Mouse (Mus musculus) heart, postnatal 25 days (tissue): ENCODE results near the gene Ivd. TPM values are rescaled to one million over a fixed set of nuclear protein-coding genes. Genes with fewer than 3 reads are reported as not detected.
A peak's percentile ranks its signal among the peaks of the same experiment; 100 is the strongest.

Experiments
- DNase-seq: peaks from one replicate; pipeline ENCODE4 v3.0.0; 2022; ENCODE audit warnings: low spot score
- intact Hi-C: fragments of 180-260 bp; cut with DNase I; formaldehyde crosslinking; loops from one replicate; pipeline ENCODE4 v1.15.1; 2025
- total RNA-seq, 2 experiments: library from RNA; stranded (reverse); gene quantifications; 2 replicates each; pipeline ENCODE4 v1.2.3; 2021

The Ivd gene
- total RNA-seq, 2 experiments from 2014 or later, result 297 to 304 TPM

DNA sequence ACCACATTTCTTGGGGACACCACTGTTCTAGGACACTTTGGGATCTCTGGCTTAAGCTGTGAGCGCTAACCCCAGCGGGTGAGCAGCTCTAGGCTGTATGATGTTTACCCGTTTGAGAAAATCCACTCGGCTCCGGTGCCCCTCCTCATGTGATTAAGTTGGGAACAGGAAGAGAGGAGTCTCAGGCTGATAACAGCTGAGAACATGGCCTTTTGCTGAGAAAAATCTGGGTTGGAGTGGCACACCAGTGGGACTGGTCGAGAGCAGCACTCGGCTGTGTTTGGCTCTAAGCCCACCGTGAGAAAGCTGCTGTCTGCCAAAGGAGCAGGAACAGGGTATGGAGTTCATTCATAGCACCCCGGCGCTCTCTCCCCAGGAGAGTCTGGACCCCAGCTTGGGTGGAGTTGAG lies 41.6 kb downstream of the Ivd start:
- intact Hi-C loops, result loop anchor here (2.0 kb wide), 1 partner anchor 69 kb away; no protein-coding TSS in a partner anchor
- DNase-seq, result peak; percentile 14

DNA sequence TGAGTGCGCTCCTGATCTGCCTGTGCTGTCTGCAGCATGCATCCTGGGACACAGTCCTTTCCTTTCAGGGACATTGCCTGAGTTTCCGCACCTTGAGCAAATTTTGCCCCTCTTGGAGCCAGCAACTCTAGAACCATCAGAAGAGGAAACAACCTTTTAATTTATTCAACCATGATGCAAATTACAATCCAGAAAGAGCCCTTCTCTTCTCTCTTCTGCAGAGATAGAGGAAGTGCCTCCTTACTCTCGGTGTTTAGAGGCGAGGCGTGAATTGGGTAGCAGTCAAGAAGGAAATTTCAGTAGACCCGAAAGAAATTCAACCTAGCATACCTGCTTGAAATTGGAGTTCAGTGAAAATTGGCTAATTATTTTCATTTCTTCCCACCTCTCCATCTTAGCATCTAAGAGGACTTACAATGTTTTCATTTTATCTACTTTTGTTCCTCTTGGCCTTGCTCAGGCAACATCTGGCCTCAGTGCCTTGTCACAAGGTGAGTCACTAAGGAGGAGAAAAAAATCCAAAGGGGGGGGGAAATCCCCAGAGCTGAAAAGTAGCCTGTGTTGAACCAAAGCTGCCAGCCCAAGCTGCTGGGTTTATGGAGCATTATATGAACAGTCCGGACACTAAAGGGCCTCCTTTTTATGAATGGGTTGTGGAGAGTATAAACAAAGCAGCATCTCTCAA lies 43.8 kb downstream of the Ivd start:
- intact Hi-C loops, result loop anchor here (2.0 kb wide), 1 partner anchor 19 kb away; no protein-coding TSS in a partner anchor
- DNase-seq, result no peak

DNA sequence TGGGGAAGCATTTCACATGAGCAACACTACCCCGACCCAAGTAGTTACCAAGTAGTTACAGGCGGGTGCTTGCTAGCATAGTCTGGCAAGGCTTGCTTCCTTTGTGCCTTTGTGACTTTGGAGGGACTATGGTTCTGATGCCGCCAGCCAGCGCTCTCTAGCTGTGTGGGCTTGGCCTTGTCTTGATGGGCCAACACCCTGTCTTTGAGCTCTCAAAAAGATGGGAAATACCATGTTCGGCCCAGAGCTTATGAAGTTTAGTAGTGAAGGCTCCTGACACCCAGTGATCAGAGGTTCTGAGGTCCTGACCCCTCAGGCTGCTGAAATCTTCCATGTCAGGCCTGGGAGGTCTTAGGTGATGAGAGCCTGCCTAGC lies 44.4 kb downstream of the Ivd start:
- DNase-seq, result no peak
- intact Hi-C loops, result no loop called here

DNA sequence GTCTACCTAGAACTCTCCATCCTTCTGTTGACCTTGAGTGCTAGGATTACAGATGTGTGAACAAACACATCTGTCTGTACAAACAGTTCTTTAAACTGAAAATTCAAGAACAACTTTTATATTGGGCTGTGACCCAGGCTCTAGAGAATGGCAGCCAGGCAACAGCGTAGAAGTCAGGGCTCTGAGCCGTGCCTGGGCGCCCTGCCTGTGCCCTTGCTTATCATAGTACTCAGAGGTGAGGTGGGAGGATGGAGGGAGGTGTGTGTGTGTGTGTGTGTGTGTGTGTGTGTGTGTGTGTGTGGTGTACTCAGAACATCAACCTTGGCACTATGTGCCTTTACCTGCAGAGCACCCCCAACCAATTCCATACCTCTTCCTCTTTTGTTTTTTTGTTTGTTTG lies 46.0 kb downstream of the Ivd start:
- DNase-seq, result no peak
- intact Hi-C loops, result no loop called here

DNA sequence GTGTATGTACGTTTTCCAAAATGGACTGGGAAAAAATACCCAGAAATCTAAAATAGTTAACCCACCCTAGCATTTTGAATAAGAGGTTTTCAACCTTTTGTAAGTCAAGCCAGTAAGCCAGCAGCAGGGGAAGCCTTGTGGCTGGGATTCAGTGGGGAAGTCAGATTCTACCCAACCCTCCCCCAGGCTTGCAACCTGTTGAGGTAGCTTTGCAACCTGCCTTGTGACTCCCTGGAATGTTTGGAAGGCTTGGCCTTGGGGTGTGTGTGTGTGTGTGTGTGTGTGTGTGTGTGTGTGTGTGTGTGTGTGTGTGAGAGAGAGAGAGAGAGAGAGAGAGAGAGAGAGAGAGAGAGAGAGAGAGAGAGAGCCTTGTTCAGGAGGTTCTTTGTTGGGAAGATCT lies 47.4 kb downstream of the Ivd start:
- intact Hi-C loops, result no loop called here
- DNase-seq, result no peak

DNA sequence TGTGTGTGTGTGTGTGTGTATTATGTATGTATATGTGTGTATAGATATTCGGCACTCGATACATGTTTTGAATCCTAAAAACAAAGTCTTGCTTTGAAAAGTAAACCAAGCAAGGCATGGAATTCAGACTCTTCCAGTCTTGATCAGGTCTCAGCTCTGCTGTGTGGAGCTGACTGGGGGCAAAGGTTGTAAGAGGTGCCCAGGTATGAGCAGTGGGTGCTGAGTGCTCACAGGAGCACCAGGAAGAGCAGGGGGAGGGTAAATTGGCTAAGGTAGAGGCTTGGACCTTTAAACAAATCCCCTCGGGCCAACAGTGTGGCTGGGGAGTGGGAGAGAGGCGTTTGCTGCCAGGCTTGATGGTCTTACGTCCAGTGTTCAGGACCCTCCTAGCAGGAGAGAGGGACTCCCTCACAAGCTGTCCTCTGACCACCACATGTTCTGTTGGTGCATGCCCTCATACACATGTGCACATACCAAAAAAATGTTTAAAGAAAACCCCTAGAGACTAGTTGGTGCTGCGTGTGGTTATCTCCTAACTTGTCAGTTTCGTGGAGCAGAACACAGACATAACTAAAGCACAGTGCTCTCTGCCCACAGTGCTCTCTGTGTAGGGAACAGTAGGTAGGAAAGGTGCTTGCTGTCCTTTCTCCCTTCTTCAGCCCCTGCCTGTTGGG lies 49.0 kb downstream of the Ivd start:
- intact Hi-C loops, result no loop called here
- no peak for DNase-seq

DNA sequence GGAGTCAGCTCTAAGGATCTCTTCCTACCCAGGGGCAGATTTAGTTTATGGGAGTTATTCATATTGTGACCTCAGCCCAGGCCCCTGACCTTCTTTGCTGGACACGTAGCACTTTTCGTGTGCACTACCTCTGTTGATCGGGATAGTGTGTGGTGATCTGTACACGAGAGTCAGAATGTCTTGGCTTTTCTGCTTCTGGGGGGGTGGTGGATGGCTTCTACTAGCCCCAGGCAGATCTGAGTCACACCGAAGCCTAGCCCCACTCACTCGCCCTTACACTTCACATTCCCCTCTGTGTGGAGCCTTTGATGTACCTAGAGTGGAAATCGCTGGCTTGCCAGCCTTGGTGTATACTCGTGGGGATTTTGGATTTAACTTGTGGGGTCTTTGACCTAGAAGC lies 51.0 kb downstream of the Ivd start:
- DNase-seq, result no peak
- intact Hi-C loops, result no loop called here

DNA sequence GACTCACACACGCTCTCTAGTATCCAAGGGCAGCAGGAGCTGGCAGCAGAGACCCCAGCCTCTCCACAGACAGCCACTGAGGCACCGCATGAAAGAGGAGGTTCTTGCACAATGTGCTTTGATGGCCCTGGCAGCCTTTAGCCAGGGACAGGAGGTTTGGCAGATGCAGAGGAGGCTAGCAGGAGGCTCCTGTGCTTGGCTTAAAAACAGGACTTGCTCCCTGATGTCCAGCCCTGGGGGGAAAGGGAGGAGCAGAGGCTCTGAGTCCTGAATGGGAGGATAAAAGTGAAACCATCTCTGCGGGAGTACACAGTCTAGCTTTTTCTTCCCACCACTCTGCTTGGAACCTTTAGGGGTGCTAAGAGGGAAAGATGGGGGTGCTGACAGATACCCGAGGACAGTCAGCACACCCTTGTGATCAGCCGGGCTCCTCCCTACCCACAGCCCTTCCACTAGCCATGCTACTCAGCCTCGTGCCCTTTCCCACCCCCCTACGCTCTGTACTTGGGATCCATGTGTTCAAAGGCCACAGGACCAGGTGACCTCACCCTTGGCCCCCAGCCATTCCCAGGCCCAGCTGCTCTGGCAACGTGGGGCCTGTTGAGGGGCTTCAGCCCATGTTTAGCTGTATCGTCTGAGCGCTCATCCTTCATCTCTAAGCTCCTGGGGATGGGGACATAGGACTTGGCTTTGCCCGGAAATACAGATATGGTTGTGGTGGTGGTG lies 52.0 kb downstream of the Ivd start:
- DNase-seq, result no peak
- intact Hi-C loops, result no loop called here

DNA sequence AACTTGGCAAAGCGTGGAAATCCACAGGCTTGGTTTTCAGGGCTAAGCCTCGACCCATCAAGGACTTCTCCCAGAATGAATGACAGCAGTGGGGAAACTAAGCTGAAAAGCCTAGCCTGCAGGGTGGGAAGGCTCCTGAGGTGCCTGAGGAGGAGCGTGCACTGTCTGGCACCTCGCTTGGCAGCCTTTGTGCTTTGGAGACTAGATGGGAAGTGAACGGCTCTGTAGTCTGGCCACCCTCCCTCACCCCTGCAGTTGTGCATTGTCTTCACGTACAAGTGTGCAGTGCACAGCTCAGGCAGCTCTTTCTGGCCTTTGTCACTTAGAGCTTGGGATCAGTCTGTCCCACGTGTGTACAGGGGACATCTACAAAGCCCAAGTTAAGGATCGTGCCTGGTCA lies 52.9 kb downstream of the Ivd start:
- DNase-seq, result no peak

DNA sequence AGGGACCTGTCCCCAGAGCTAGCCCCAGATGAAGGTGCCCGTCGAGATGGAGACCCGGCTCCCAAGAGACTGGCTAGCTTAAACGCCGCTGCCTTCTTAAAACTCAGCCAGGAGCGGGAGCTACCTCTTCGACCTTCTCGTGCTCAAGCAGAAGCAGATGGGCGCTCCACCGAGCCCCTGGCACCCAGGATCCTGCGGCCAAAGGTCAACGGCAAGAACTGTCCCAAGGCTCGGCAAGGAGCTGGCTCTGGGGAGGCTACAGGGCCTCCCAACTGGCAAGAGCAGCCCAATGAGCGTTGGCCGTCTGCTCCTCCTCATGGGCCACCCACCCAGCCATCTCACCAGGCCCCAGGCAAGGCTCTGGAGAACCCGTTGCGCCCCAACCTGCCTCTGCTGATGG lies 54.7 kb downstream of the Ivd start:
- DNase-seq, result no peak
- intact Hi-C loops, result no loop called here

More for the DNA sequence above, 52.9 kb downstream of the Ivd start:
- intact Hi-C loops, result no loop called here

DNA sequence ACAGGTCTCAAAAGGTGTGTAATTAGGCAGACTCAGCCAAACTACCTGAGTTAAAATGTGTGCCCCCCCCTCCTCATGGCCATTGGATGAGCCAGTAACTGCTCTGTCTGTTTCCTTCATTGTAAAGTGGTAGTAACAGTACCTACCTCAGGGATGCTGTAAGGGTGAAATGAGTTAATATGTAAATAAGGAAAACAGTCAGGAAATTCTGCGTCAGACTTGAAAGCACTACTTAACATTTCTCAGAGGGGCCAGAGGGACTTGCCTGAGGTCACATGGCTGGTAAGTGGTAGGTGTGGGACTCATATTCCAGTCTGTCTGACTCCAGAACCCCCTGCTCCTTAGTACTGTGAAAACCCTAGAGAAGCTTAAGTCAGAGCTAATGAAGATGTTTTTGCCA lies 56.8 kb downstream of the Ivd start:
- intact Hi-C loops, result no loop called here
- no peak for DNase-seq

DNA sequence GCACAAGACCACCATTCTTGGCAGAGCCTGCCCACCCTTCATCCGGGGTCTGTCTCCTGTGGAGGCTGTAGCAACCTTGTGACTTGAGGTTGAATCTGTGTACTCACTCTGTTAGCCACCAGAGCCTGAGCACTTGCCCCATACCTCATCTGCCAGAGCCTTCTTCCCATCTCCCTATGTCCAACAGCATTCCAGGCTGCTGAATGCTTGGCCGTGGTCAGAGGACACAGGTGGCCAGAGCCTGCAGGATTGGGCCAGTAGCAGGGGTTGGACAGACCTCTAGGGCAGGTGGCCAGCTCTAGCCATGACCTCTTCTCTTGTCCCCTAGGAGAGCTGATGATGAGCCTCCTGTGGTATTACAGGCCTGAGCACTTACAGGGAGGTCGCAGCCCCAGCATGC lies 58.7 kb downstream of the Ivd start:
- intact Hi-C loops, result no loop called here
- DNase-seq, result no peak

DNA sequence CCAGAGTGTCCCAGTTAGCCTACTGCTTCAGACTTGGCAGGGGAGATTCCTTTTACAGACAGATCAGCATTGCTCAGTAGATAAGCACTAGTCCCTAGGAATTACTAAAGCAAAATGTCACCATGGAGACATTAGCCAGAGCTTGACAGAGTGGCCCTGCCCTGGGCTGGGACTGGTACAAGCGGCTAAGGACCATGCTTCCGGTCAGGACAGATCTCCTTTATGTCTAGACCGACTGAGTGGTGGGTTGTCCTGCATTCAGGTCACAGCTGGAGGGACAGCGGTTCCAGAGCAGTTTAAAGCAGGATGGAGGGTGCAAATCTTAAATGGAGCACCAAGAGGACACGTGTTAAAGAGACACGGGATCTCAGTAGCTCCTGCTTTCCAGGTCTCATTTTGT lies 64.2 kb downstream of the Ivd start:
- DNase-seq, result no peak
- intact Hi-C loops, result loop anchor here (2.0 kb wide), 1 partner anchor 21 kb away; no protein-coding TSS in a partner anchor

DNA sequence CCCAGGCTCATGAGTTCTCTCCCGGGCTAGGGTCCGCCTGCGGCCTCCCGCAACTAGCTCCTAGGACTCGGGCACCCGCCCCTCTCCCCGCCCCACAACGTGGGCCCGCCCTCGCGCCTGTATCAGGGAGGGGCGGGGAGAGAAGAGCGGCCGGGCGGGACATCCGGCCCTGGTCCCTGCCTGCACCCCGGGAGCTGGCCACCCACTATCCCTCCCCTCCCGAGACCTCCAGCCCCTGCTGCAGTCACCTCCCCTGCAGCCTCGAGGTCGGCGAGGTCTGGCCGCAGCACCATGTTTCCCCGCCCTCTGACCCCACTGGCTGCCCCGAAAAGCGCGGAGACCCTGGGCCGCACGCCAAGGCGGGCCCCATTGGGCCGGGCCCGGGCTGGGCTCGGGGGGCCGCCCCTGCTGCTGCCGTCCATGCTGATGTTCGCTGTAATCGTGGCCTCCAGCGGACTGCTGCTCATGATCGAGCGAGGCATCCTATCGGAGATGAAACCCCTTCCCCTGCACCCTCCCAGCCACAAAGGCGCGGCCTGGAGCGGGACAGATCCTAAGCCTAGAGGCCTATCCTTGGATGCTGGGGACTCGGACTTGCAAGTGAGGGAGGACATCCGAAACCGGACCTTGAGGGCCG lies 64.7 kb downstream of the Ivd start, which contains the start of gene Chst14:
Gene Chst14 (plus strand): TSS at position 136 of the 637 bp plus-strand sequence.
- peak; percentile 73 for DNase-seq
- intact Hi-C loops, result no loop called here

DNA sequence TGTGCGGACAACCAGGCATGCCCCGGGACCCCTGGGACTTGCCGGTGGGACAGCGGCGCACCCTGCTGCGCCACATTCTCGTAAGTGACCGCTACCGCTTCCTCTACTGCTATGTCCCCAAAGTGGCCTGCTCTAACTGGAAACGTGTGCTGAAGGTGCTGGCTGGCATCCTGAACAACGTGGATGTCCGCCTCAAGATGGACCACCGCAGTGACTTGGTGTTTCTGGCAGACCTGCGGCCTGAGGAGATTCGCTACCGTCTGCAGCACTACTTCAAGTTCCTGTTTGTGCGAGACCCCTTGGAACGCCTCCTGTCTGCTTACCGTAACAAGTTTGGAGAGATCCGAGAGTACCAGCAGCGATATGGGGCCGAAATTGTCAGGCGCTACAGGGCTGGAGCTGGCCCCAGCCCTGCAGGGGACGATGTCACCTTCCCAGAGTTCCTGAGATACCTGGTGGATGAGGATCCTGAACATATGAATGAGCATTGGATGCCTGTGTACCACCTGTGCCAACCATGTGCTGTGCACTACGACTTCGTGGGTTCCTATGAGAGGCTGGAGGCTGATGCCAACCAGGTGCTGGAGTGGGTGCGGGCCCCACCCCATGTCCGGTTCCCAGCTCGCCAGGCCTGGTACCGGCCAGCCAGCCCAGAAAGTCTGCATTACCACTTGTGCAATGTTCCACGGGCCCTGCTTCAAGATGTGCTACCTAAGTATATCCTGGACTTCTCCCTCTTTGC lies 65.4 kb downstream of the Ivd start:
- intact Hi-C loops, result no loop called here
- no peak for DNase-seq

Other genes with a start within 250 kb of the Ivd start
- 1 to 10 TPM; 6.4 to 9.9 TPM for gene Pak6, start 198.7 kb upstream of the Ivd start, total RNA-seq
- gene Ankrd63, start 158.0 kb upstream of the Ivd start, total RNA-seq, result 1 to 10 TPM; 1.8 to 3.0 TPM
- 1 to 10 TPM; 1.9 to 2.8 TPM for gene Plcb2, start 133.5 kb upstream of the Ivd start, total RNA-seq
- gene Inafm2, start 116.2 kb upstream of the Ivd start, total RNA-seq, result 10 to 100 TPM; 26.7 to 32.4 TPM
- 10 to 100 TPM; 23.0 to 24.2 TPM for gene Ccdc9b, start 99.3 kb upstream of the Ivd start, total RNA-seq
- not detected for gene Phgr1, start 89.2 kb upstream of the Ivd start, total RNA-seq
- under 1 TPM in 1 of 2 experiments, not detected in 1; 0.03 TPM for gene Disp2, start 82.2 kb upstream of the Ivd start, total RNA-seq
- 1 to 10 TPM; 1.4 to 1.6 TPM for gene Knstrn, start 48.0 kb upstream of the Ivd start, total RNA-seq
- 10 to 100 TPM; 14.7 to 18.2 TPM for gene Bahd1, start 38.4 kb downstream of the Ivd start, total RNA-seq
- 1 to 10 TPM; 9.3 to 9.8 TPM for gene Chst14, start 64.5 kb downstream of the Ivd start, total RNA-seq
- 10 to 100 TPM; 10.0 to 13.0 TPM for gene Ccdc32, start 167.4 kb downstream of the Ivd start, total RNA-seq
- 1 to 10 TPM; 4.2 to 4.8 TPM for gene Rpusd2, start 172.8 kb downstream of the Ivd start, total RNA-seq
- gene Knl1, start 185.2 kb downstream of the Ivd start, total RNA-seq, result under 1 TPM; 0.34 to 0.75 TPM